Mouse (Mus musculus): Measurements from ENCODE around the gene Rpl11. TPM values are rescaled to one million over a fixed set of nuclear protein-coding genes. Genes with fewer than 3 reads are reported as not detected.

The Rpl11 gene
- polyA plus RNA-seq, 1 experiment from 2014 or later: 529 TPM

DNA sequence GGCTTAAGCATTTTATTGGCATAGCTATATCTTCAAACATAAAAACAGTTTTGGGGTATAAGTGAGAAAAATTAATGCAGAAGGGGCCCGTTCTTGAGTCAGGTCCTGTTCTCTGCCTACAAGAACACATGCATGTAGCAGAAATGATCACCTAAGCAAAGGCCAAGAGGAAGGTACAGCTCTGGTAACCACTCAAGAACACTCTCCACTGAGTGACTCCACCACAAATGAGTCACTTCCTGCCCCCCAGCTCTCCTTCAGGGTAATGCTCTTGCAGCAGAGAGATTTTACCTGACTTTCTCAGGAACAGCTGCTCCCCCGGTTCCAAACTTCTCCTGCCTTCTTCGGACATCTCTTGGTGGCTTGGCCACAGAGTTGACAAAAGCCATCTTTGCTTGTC, 46.4 kb downstream of the Rpl11 start:
- Histone ChIP-seq H3K4me2 (ENCODE audit: low read depth, severe bottlenecking) (no peak overlapping the region), H3K27ac (replicated peaks; ENCODE audit: low read depth, low read length) (no peak overlapping the region), H3K4me3 (ENCODE audit: low read depth, low read length) (no peak overlapping the region), H3K9ac (ENCODE audit: low read length) (no peak overlapping the region), H3K36me3 (ENCODE audit: control insufficient read depth, insufficient read depth, low read length) (peaks cover 42% of the 10 kb centered on the region), H3K27me3 (ENCODE audit: control insufficient read depth, insufficient read depth, low read length) (no peaks in the 10 kb centered on the region), H3K9me3 (ENCODE audit: control insufficient read depth, low read length) (no peaks in the 10 kb centered on the region), H3K4me1 (ENCODE audit: control insufficient read depth, insufficient read depth, low read length) (no peaks in the 10 kb centered on the region)
- WGBS: 97% methylated on average over 3 of the region's 3 CpGs
- no peak for DNase-seq (ENCODE audit: low spot score)
- ATAC-seq (ENCODE audit: insufficient number of reproducible peaks, low FRiP score, low TSS enrichment, low read depth): no peak

DNA sequence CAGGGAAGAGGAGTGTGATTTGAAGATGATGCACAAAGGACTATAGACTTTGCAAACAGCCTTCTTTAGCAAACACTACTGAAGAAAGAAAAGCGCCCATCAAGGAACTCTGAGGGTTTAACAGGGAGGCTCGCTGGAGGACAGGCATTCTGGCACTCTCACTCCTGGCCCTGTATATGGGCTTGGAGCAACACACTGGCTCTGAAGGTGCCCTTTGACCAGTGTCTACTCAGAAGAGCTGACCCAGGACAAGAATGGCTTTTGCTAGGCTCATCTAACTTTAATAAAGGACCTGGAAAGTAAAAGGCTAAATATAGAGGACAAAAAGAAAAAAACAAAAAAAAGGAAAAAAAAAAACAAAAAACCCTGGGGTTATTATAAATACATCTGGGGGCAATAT, 48.3 kb downstream of the Rpl11 start:
- H3K4me3 ChIP-seq (ENCODE audit: low read depth, low read length): no peak overlapping the region
- H3K27me3 ChIP-seq (ENCODE audit: control insufficient read depth, insufficient read depth, low read length): no peaks in the 10 kb centered on the region
- peaks cover 36% of the 10 kb centered on the region for H3K36me3 ChIP-seq (ENCODE audit: control insufficient read depth, insufficient read depth, low read length)
- 87% methylated on average over 2 of the region's 2 CpGs for WGBS
- ATAC-seq (ENCODE audit: insufficient number of reproducible peaks, low FRiP score, low TSS enrichment, low read depth) (no peak), DNase-seq (ENCODE audit: low spot score) (no peak)
- no peak overlapping the region for H3K27ac ChIP-seq (replicated peaks; ENCODE audit: low read depth, low read length)
- no peaks in the 10 kb centered on the region for H3K4me1 ChIP-seq (ENCODE audit: control insufficient read depth, insufficient read depth, low read length)
- H3K9me3 ChIP-seq (ENCODE audit: control insufficient read depth, low read length): no peaks in the 10 kb centered on the region
- no peak overlapping the region for H3K9ac ChIP-seq (ENCODE audit: low read length)
- H3K4me2 ChIP-seq (ENCODE audit: low read depth, severe bottlenecking): no peak overlapping the region

GRCm38 (mm10) chr4:136004107-136004675, 49.0 kb downstream of the Rpl11 start:
- H3K27me3 ChIP-seq (ENCODE audit: control insufficient read depth, insufficient read depth, low read length): no peaks in the 10 kb centered on the region
- H3K4me2 ChIP-seq (ENCODE audit: low read depth, severe bottlenecking): no peak overlapping the region
- H3K4me3 ChIP-seq (ENCODE audit: low read depth, low read length): no peak overlapping the region
- peaks cover 35% of the 10 kb centered on the region for H3K36me3 ChIP-seq (ENCODE audit: control insufficient read depth, insufficient read depth, low read length)
- 89% methylated on average over 5 of the region's 5 CpGs for WGBS
- H3K4me1 ChIP-seq (ENCODE audit: control insufficient read depth, insufficient read depth, low read length): no peaks in the 10 kb centered on the region
- ATAC-seq (ENCODE audit: insufficient number of reproducible peaks, low FRiP score, low TSS enrichment, low read depth): no peak
- H3K9ac ChIP-seq (ENCODE audit: low read length): no peak overlapping the region
- no peak overlapping the region for H3K27ac ChIP-seq (replicated peaks; ENCODE audit: low read depth, low read length)
- DNase-seq (ENCODE audit: low spot score): no peak
- no peaks in the 10 kb centered on the region for H3K9me3 ChIP-seq (ENCODE audit: control insufficient read depth, low read length)

DNA sequence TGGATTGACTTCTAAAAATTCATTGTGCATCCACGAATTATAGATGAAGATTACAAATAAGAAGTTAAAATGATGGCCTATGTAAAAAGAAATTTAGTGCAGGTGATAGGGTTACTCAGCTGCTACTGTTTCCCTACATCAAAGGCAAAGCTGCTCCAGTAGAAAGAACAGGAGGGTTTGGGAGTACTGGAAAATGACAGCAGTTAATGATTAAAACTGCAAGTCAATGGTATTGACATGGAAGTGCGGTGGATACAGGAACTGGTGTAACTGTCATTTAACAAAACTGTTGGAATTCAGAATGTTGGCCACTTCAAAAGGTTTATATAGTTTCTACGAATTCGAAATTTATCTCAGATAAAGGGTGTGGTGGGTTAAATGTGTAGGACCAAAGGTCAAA, 58.1 kb downstream of the Rpl11 start:
- WGBS: 87% methylated on average over 4 of the region's 4 CpGs
- Histone ChIP-seq H3K4me2 (ENCODE audit: low read depth, severe bottlenecking) (no peak overlapping the region), H3K4me3 (ENCODE audit: low read depth, low read length) (no peak overlapping the region)

DNA sequence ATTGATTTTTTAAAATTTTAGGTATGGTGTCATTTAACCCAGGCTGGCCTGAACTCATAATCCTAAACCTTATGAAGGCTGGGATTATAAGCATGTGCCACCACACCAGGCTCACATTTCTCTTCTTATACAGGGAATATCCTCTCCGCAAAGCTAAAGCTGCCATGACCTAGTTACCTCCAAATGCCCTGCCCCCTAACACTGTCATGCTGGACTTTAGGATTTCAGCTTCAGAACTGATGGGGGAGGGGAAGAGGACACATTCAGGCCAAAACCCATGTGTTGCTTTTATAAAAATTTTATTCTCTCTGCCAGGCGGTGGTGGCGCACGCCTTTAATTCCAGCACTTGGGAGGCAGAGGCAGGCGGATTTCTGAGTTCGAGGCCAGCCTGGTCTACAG, 59.3 kb downstream of the Rpl11 start:
- 97% methylated on average over 6 of the region's 6 CpGs for WGBS
- H3K36me3 ChIP-seq (ENCODE audit: control insufficient read depth, insufficient read depth, low read length): no peaks in the 10 kb centered on the region

More for the DNA sequence above, 58.1 kb downstream of the Rpl11 start:
- Histone ChIP-seq H3K27me3 (ENCODE audit: control insufficient read depth, insufficient read depth, low read length) (no peaks in the 10 kb centered on the region), H3K9me3 (ENCODE audit: control insufficient read depth, low read length) (no peaks in the 10 kb centered on the region; the same call in 1 of the 2 replicates), H3K27ac (replicated peaks; ENCODE audit: low read depth, low read length) (no peak overlapping the region), H3K36me3 (ENCODE audit: control insufficient read depth, insufficient read depth, low read length) (no peaks in the 10 kb centered on the region), H3K4me1 (ENCODE audit: control insufficient read depth, insufficient read depth, low read length) (no peaks in the 10 kb centered on the region), H3K9ac (ENCODE audit: low read length) (no peak overlapping the region)
- no peak for DNase-seq (ENCODE audit: low spot score)
- ATAC-seq (ENCODE audit: insufficient number of reproducible peaks, low FRiP score, low TSS enrichment, low read depth): no peak

GRCm38 (mm10) chr4:135987714-135988113, 65.5 kb downstream of the Rpl11 start:
- WGBS: 75% methylated on average over 9 of the region's 9 CpGs
- peak overlapping the region; percentile 53; the same call in 1 of the 2 replicates for H3K27ac ChIP-seq (replicated peaks; ENCODE audit: low read depth, low read length)
- H3K4me1 ChIP-seq (ENCODE audit: control insufficient read depth, insufficient read depth, low read length): peaks cover 10% of the 10 kb centered on the region
- no peaks in the 10 kb centered on the region for H3K27me3 ChIP-seq (ENCODE audit: control insufficient read depth, insufficient read depth, low read length)
- H3K9me3 ChIP-seq (ENCODE audit: control insufficient read depth, low read length): no peaks in the 10 kb centered on the region; the same call in 1 of the 2 replicates
- H3K9ac ChIP-seq (ENCODE audit: low read length): no peak overlapping the region
- peaks cover 10% of the 10 kb centered on the region for H3K36me3 ChIP-seq (ENCODE audit: control insufficient read depth, insufficient read depth, low read length)
- peak overlapping the region; percentile 98 for H3K4me3 ChIP-seq (ENCODE audit: low read depth, low read length)
- DNase-seq (ENCODE audit: low spot score) (no peak), ATAC-seq (ENCODE audit: insufficient number of reproducible peaks, low FRiP score, low TSS enrichment, low read depth) (no peak)
- peak overlapping the region; percentile 84 for H3K4me2 ChIP-seq (ENCODE audit: low read depth, severe bottlenecking)

More for the DNA sequence above, 59.3 kb downstream of the Rpl11 start:
- Histone ChIP-seq H3K4me3 (ENCODE audit: low read depth, low read length) (no peak overlapping the region), H3K27ac (replicated peaks; ENCODE audit: low read depth, low read length) (no peak overlapping the region), H3K9me3 (ENCODE audit: control insufficient read depth, low read length) (no peaks in the 10 kb centered on the region; the same call in 1 of the 2 replicates), H3K27me3 (ENCODE audit: control insufficient read depth, insufficient read depth, low read length) (no peaks in the 10 kb centered on the region), H3K4me2 (ENCODE audit: low read depth, severe bottlenecking) (no peak overlapping the region), H3K4me1 (ENCODE audit: control insufficient read depth, insufficient read depth, low read length) (no peaks in the 10 kb centered on the region), H3K9ac (ENCODE audit: low read length) (no peak overlapping the region)
- no peak for ATAC-seq (ENCODE audit: insufficient number of reproducible peaks, low FRiP score, low TSS enrichment, low read depth)
- DNase-seq (ENCODE audit: low spot score): no peak

DNA sequence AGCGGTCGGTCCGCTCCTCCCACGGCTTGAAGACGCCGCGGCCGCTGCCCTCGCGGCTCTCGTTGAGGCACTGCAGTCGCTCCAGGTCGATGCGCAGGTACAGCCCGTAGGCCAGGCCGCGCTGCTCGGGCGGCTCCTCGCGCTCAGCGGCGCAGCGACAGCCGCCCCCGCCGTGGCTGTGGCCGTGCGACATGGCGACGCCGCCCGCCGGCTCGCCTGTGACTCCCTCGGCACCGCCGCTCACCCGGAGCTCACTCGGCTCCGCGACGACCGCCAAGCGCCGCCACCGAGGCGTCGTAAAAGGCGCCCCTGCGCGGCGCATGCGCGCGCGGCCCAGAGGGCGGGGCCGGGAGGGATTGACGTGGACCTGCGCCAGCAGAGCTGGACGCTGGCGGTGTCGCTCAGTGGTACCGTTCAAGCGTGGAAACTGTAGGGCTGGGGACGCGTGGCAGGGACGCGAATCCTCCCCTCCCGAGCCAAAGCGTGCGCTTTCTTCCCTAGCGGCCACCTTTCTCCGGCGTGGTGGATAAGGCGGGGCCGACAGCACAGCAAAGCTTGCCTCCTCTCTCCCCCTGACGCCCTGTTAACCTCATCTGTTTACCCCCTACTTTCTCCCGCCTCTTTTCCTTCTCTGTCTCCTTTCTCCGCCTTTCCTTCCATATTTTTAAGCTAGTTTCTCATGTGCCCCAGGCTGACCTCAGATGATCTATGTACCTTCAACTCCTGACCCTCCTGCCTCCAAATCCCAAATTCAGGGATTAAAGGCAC, 66.1 kb downstream of the Rpl11 start, which contains the start of gene Pithd1:
TSS of gene Pithd1 (minus strand) at position 322 of the 768 bp plus-strand sequence.
- Histone ChIP-seq H3K4me1 (ENCODE audit: control insufficient read depth, insufficient read depth, low read length) (peaks cover 10% of the 10 kb centered on the region), H3K27me3 (ENCODE audit: control insufficient read depth, insufficient read depth, low read length) (no peaks in the 10 kb centered on the region), H3K9ac (ENCODE audit: low read length) (peak within 1 kb of the TSS; percentile 94), H3K9me3 (ENCODE audit: control insufficient read depth, low read length) (no peaks in the 10 kb centered on the region; the same call in 1 of the 2 replicates), H3K36me3 (ENCODE audit: control insufficient read depth, insufficient read depth, low read length) (peaks cover 10% of the 10 kb centered on the region), H3K27ac (replicated peaks; ENCODE audit: low read depth, low read length) (peak within 1 kb of the TSS; percentile 53; the same call in 1 of the 2 replicates), H3K4me3 (ENCODE audit: low read depth, low read length) (peak within 1 kb of the TSS; percentile 98), H3K4me2 (ENCODE audit: low read depth, severe bottlenecking) (peak within 1 kb of the TSS; percentile 84)
- ATAC-seq (ENCODE audit: insufficient number of reproducible peaks, low FRiP score, low TSS enrichment, low read depth) (peak; percentile 84), DNase-seq (ENCODE audit: low spot score) (peak; percentile 92)
- under 1% methylated on average over 79 of the region's 81 CpGs for WGBS

DNA sequence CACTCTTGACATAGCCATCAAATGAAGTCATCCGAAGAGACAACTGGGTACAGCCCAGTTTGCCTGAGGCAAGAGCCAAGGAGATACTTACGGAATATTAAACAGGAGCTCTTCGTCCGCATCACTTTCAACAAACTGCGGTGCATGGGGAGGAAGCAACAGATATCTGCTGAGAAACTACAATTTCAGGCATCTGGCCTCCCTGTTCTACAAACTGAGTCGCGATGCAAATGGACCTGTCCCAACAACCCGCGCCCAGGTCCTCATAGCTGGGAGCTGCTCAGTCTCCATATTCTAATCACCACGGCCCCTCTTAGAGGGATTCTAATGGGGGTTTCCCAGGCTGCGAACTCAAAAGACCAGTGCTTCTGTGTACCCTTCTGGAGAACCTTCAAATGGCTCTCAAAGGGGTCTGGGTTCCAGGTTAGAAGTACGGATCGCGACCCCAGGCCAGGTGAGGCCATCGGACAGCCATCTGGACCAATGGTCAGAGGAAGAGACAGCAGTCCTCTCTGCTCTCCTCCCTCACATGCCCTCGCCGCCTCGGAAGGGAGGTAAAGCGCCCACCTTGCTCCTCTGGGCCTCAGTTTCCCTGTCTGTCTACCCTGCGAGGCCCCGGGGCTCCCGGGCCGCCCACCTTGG, 66.8 kb downstream of the Rpl11 start:
- H3K27ac ChIP-seq (replicated peaks; ENCODE audit: low read depth, low read length): peak overlapping the region; percentile 53; the same call in 1 of the 2 replicates
- WGBS: 10% methylated on average over 23 of the region's 23 CpGs
- ATAC-seq (ENCODE audit: insufficient number of reproducible peaks, low FRiP score, low TSS enrichment, low read depth): no peak

More for the DNA sequence above, 66.8 kb downstream of the Rpl11 start:
- Histone ChIP-seq H3K4me3 (ENCODE audit: low read depth, low read length) (peak overlapping the region; percentile 98), H3K27me3 (ENCODE audit: control insufficient read depth, insufficient read depth, low read length) (no peaks in the 10 kb centered on the region), H3K9ac (ENCODE audit: low read length) (peak overlapping the region; percentile 94), H3K4me1 (ENCODE audit: control insufficient read depth, insufficient read depth, low read length) (peaks cover 10% of the 10 kb centered on the region), H3K4me2 (ENCODE audit: low read depth, severe bottlenecking) (peak overlapping the region; percentile 84), H3K36me3 (ENCODE audit: control insufficient read depth, insufficient read depth, low read length) (peaks cover 10% of the 10 kb centered on the region), H3K9me3 (ENCODE audit: control insufficient read depth, low read length) (no peaks in the 10 kb centered on the region)
- DNase-seq (ENCODE audit: low spot score): no peak
